Mouse (Mus musculus) ES-E14 (cell line): ENCODE measurements around the gene Wnk2. TPM values are rescaled to one million over a fixed set of nuclear protein-coding genes. Genes with fewer than 3 reads are reported as not detected.

Experiments
- DNase-seq: peaks from one replicate; pipeline ENCODE4 v3.0.0-alpha.2; 2013; ENCODE audit warnings: low read depth, low spot score
- H3K27ac ChIP-seq: 2 replicates; pipeline ENCODE4 v1.5.1; 2012; ENCODE audit warnings: low read depth, mild to moderate bottlenecking, low read length, moderate library complexity, mixed read lengths; ENCODE audit not compliant: poor library complexity, insufficient read depth, severe bottlenecking
- H3K36me3 ChIP-seq: 2 replicates; pipeline ENCODE4 v1.6.1; 2012; ENCODE audit warnings: mild to moderate bottlenecking, low read length, moderate library complexity, mixed read lengths; ENCODE audit not compliant: control insufficient read depth, poor library complexity, insufficient read depth, severe bottlenecking
- H3K4me1 ChIP-seq, 2 experiments: fragments of 150-350 bp in 1 of 2; sonication (generic) in 1 of 2; 2 replicates each; pipeline ENCODE4 v1.6.1; 2012; ENCODE audit warnings: low read length in 2 of 2, mild to moderate bottlenecking in 1 of 2, mixed read lengths in 1 of 2; ENCODE audit not compliant: control insufficient read depth in 2 of 2, insufficient read depth in 2 of 2, poor library complexity in 1 of 2
- H3K4me3 ChIP-seq, 2 experiments: fragments of 150-350 bp in 1 of 2; sonication (generic) in 1 of 2; 2 replicates each; pipeline ENCODE4 v1.5.1; 2012; ENCODE audit warnings: low read length in 2 of 2, low read depth in 1 of 2, mild to moderate bottlenecking in 1 of 2, mixed read lengths in 1 of 2; ENCODE audit not compliant: insufficient read depth in 1 of 2, poor library complexity in 1 of 2, severe bottlenecking in 1 of 2
- H3K9ac ChIP-seq: 2 replicates; pipeline ENCODE4 v1.6.1; 2012; ENCODE audit warnings: low read depth, mild to moderate bottlenecking, low read length, mixed read lengths; ENCODE audit not compliant: poor library complexity, insufficient read depth, severe bottlenecking
- H3K9me3 ChIP-seq: fragments of 150-350 bp; sonication (generic); 2 replicates; pipeline ENCODE4 v1.6.1; 2012; ENCODE audit warnings: low read depth, mild to moderate bottlenecking, low read length; ENCODE audit not compliant: control insufficient read depth, insufficient read depth
- CHD2 ChIP-seq: IDR thresholded peaks from 2 replicates; pipeline ENCODE4 v1.6.1; 2014; ENCODE audit warnings: mild to moderate bottlenecking, low read depth, low read length, inconsistent platforms
- HCFC1 ChIP-seq: IDR thresholded peaks from 2 replicates; pipeline ENCODE4 v1.6.1; 2012; ENCODE audit warnings: low read length, inconsistent platforms, borderline replicate concordance; ENCODE audit not compliant: insufficient read depth
- MAFK ChIP-seq: IDR thresholded peaks from 2 replicates; pipeline ENCODE4 v1.6.1; 2014; ENCODE audit warnings: mild to moderate bottlenecking, low read depth, low read length, inconsistent platforms; ENCODE audit not compliant: insufficient read depth
- ZC3H11A ChIP-seq: IDR thresholded peaks from 2 replicates; pipeline ENCODE4 v1.6.1; 2012; ENCODE audit warnings: low read depth, mild to moderate bottlenecking, inconsistent platforms, low read length, borderline replicate concordance
- ZNF384 ChIP-seq: IDR thresholded peaks from 2 replicates; pipeline ENCODE4 v1.6.1; 2012; ENCODE audit warnings: low read depth, low read length, inconsistent platforms
- in situ Hi-C, 2 experiments: fragments of 600-800 bp; cut with MboI; formaldehyde crosslinking; loops; one replicate each; pipeline ENCODE4 v1.15.1; 2025; ENCODE audit warnings: low sequenced_read_pairs in 2 of 2, inconsistent platforms in 1 of 2; ENCODE audit not compliant: unreplicated experiment in 2 of 2
- total RNA-seq: library from RNA; depleted of rRNA; stranded (reverse); fragments of 300-350 nt; gene quantifications from 2 replicates; pipeline ENCODE4 v1.2.3, GENCODE M21; 2012

The Wnk2 gene
- total RNA-seq, 1 experiment, result 1.6 TPM

DNA sequence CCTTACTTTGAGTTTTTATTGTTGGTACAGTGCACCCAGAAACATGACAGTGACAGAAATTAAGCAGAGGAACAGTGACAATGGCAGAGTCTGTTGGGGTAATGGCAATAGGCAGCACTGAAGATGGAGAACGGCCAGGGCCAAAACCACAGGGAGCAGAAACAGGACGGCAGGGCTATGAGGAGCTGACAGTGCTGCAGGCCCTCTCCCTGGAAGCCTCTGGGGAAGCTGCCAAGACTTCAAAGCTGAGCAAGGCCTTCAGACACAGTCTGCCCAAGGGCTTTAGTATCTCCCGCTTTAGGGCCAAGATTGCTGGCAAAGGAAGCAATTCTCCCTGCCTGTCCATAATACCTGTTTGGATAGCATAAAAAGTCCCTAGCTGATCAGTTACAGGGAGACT lies 146.1 kb downstream of the Wnk2 start:
- no peak for DNase-seq
- TF ChIP-seq ZNF384 (no peak), HCFC1 (no peak), ZC3H11A (no peak), MAFK (no peak), CHD2 (no peak)
- Histone ChIP-seq H3K9ac (no peak overlapping the region), H3K36me3 (no peaks in the 10 kb centered on the region), H3K4me3 (no peak overlapping the region), H3K4me1 (no peaks in the 10 kb centered on the region), H3K27ac (no peak overlapping the region), H3K9me3 (no peaks in the 10 kb centered on the region)
- in situ Hi-C loops, result loop anchor here in 1 of 2 experiments (25.0 kb wide), 1 partner anchor 339 kb away; the partner anchor contains the start of gene Barx1

- Histone ChIP-seq H3K9ac (no peak overlapping the region), H3K4me1 (no peaks in the 10 kb centered on the region), H3K4me3 (no peak overlapping the region), H3K9me3 (no peaks in the 10 kb centered on the region), H3K36me3 (no peaks in the 10 kb centered on the region), H3K27ac (no peak overlapping the region)
- DNase-seq, result peak; percentile 82
- in situ Hi-C loops, result no loop called here
- no peak for TF ChIP-seq CHD2
- no peak for TF ChIP-seq ZNF384
- peak; percentile 69 for TF ChIP-seq ZC3H11A
- TF ChIP-seq HCFC1, result no peak
Measured at GRCm38 (mm10) chr13:48998591-48998990, 149.2 kb downstream of the Wnk2 start.

- Histone ChIP-seq H3K9ac (no peak overlapping the region), H3K4me1 (no peaks in the 10 kb centered on the region), H3K27ac (no peak overlapping the region), H3K9me3 (no peaks in the 10 kb centered on the region), H3K4me3 (no peak overlapping the region), H3K36me3 (no peaks in the 10 kb centered on the region)
- TF ChIP-seq CHD2, result no peak
- in situ Hi-C loops, result no loop called here
- DNase-seq, result no peak
Measured at GRCm38 (mm10) chr13:48996731-48997130, 151.1 kb downstream of the Wnk2 start.

DNA sequence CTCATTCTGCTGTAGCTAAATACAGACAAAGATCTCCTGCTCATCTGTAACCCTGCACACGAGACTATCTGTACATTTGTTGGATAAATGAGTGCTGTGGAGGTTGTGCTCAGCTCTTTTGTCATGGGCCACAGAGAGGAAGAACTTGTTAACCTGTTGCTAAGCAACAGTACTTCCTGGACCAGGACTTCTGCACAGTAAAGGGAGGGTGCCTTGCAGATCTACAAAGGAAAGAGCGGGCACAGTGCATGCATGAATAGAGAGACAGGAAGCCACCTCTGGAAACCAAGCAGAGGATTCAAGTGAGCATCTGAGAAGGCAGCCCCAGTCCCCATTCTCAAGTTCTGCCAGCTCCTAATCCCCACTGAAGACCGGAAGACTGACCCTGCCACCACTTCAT lies 152.9 kb downstream of the Wnk2 start:
- no peak overlapping the region for H3K27ac ChIP-seq
- DNase-seq, result no peak
- in situ Hi-C loops, result no loop called here
- H3K4me1 ChIP-seq, result peaks cover 0 to under 1% of the 10 kb centered on the region in 2 experiments; a peak in 1 of 4 replicates
- TF ChIP-seq HCFC1, result no peak
- no peak for TF ChIP-seq MAFK
- TF ChIP-seq ZNF384, result no peak
- TF ChIP-seq CHD2, result no peak
- H3K9me3 ChIP-seq, result no peaks in the 10 kb centered on the region
- no peaks in the 10 kb centered on the region for H3K36me3 ChIP-seq
- no peak overlapping the region for H3K4me3 ChIP-seq
- no peak overlapping the region for H3K9ac ChIP-seq

- no peak overlapping the region for H3K4me3 ChIP-seq
- H3K27ac ChIP-seq, result no peak overlapping the region
- no peaks in the 10 kb centered on the region for H3K9me3 ChIP-seq
- TF ChIP-seq ZNF384 (no peak), MAFK (no peak), HCFC1 (no peak), CHD2 (no peak), ZC3H11A (no peak)
- in situ Hi-C loops, result no loop called here
- no peak overlapping the region for H3K9ac ChIP-seq
- peaks cover 0 to 3% of the 10 kb centered on the region in 2 experiments; a peak in 1 of 4 replicates for H3K4me1 ChIP-seq
- no peak for DNase-seq
- no peaks in the 10 kb centered on the region for H3K36me3 ChIP-seq
Measured at GRCm38 (mm10) chr13:48992914-48993313, 154.9 kb downstream of the Wnk2 start.
